Comparison of ENCODE assay signal across 12 mouse cellular contexts in genomic region chr8:121680896-121681295, GRCm38 (mm10). TPM values are rescaled to one million over a fixed set of nuclear protein-coding genes. Genes with fewer than 3 reads are reported as not detected.
"Had no signal": no experiment of that assay in that cellular context is flagged by ENCODE, and none has a peak within 500 bp of the region (broad histone marks: within the 10 kb centered on the region; RNA-seq: fewer than 3 reads in every experiment).

No protein-coding gene starts in this region.

- H3K9me3 ChIP-seq: limb, embryonic 15.5 days; liver, embryonic 13.5 days; midbrain, embryonic 12.5 days had no signal

- H3K9ac ChIP-seq: limb, embryonic 15.5 days; liver, embryonic 13.5 days; midbrain, embryonic 12.5 days had no signal

- H3K27me3 ChIP-seq: limb, embryonic 15.5 days; liver, embryonic 13.5 days had no signal

- H3K4me3 ChIP-seq: limb, embryonic 15.5 days; liver, embryonic 13.5 days; midbrain, embryonic 12.5 days had no signal

- H3K4me2 ChIP-seq: limb, embryonic 15.5 days; liver, embryonic 13.5 days; midbrain, embryonic 12.5 days had no signal

- H3K27ac ChIP-seq: limb, embryonic 15.5 days; liver, embryonic 13.5 days; midbrain, embryonic 12.5 days had no signal

- DNase-seq: kidney, postnatal 36 days; layer of hippocampus, adult 9-11 months; layer of hippocampus, postnatal 36 days; liver, embryonic 13.5 days; lung, adult 18-20 months; right cerebral cortex, postnatal 14 days; thymus, postnatal 36 days had no signal

- H3K36me3 ChIP-seq: limb, embryonic 15.5 days; liver, embryonic 13.5 days; midbrain, embryonic 12.5 days had no signal

- H3K4me1 ChIP-seq: limb, embryonic 15.5 days; liver, embryonic 13.5 days; midbrain, embryonic 12.5 days had no signal

- ATAC-seq: midbrain, embryonic 16.5 days had no signal

RNA-seq across cellular contexts. Expression of gene Zcchc14, which starts 28.2 kb away (rescaled TPM):
- total RNA-seq: megakaryocyte-erythroid progenitor cell, adult 5-6 weeks had no signal

RNA-seq across cellular contexts. Expression of gene Jph3, which starts 48.5 kb away (rescaled TPM):
- polyA plus RNA-seq: thymus, postnatal 0 days had no signal
